Mouse (Mus musculus): ENCODE results near the gene 1700001O22Rik. TPM values are rescaled to one million over a fixed set of nuclear protein-coding genes. Genes with fewer than 3 reads are reported as not detected.

Gene 1700001O22Rik
- polyA plus RNA-seq, 1 experiment from 2014 or later = 1.9 TPM

DNA sequence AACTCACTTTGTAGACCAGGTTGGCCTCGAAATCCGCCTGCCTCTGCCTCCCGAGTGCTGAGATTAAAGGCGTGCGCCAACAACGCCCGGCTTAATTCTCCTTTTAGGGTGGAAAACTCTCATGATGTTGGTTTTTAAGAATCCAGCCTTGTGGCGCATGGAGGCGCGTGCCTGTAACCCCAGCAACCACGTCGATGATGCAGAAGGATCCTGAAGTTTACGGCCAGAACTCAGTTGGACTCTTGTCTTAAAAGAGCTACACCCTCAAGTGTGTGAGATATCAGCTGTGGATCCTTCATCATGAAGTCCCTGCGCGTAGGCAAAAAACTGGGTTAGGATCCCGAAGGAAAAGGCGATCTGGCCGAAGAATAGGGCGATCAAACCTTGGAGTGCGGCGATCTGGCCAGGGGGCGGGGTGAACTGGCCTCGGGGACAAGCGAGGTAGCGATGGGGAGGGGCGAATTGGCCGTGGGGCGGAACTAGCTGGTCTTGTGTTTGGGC lies 3.7 kb upstream of the 1700001O22Rik start:
- peak overlapping the region; percentile 85 for H3K27ac ChIP-seq (ENCODE audit: low read depth, low read length)
- no peaks in the 10 kb centered on the region for H3K36me3 ChIP-seq (ENCODE audit: control insufficient read depth, insufficient read depth, low read length)
- peak overlapping the region; percentile 79 for H3K4me3 ChIP-seq (ENCODE audit: low read depth, low read length)
- H3K4me1 ChIP-seq (ENCODE audit: control insufficient read depth, insufficient read depth, low read length) = peaks cover 18% of the 10 kb centered on the region
- H3K9me3 ChIP-seq (ENCODE audit: control insufficient read depth, low read length) = no peaks in the 10 kb centered on the region
- peak overlapping the region; percentile 85 for H3K4me2 ChIP-seq (ENCODE audit: low read depth, low read length)
- peak overlapping the region; percentile 90 for H3K9ac ChIP-seq (replicated peaks; ENCODE audit: low read depth, low read length)
- 0 out of 2 replicates have a peak, but pooled peaks have one; percentile 42 for ATAC-seq (ENCODE audit: low read depth)
- WGBS = 7% methylated on average over 28 of the region's 28 CpGs
- peaks cover under 1% of the 10 kb centered on the region; the same call in 1 of the 2 replicates for H3K27me3 ChIP-seq (ENCODE audit: control insufficient read depth, insufficient read depth, low read length)

- 96% methylated on average over 2 of the region's 2 CpGs for WGBS
Observed at GRCm38 (mm10) chr2:30805983-30806382, 2.5 kb upstream of the 1700001O22Rik start.

DNA sequence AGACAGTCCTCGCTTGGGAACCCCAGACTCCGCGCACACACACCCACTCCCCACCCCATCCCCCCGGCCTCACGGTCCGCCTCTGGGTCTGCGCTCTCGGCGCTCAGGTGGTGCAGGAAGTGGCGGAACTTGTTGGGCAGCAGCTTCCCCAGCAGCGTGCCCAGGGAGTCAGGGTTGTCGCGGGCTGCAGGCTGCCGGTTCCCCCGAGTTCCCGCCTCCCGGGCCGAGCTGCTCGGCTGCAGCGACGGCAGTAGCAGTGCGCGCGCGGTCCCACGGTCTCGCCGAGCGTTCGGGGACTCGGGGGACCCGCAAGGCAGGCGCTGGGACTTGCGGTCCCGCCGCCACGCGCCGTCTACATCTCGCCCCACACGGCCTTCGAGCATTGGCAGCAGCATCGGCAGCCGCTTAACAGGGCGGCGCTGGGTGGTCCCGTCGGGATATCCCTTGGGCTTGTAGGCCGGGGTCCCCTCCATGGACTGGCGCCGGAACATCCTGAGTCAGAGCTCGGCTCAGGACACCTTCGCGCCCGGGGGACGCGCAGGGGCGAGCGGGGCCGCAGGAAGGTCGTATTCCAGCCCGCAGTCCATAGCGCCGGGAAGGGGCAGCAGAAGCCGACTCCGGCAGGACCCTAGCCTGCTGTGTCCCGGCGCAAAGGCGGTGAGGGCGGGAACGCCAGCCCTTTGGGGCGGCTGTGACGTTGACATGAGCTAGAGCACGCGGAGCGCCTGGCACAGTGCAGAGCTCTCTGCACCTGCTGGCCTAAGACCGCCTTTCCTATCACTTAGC lies 2.2 kb downstream of the 1700001O22Rik start:
- H3K4me2 ChIP-seq (ENCODE audit: low read depth, low read length) = peak overlapping the region; percentile 76
- under 1% methylated on average over 77 of the region's 77 CpGs for WGBS
- H3K27ac ChIP-seq (ENCODE audit: low read depth, low read length) = no peak overlapping the region
- no peaks in the 10 kb centered on the region for H3K36me3 ChIP-seq (ENCODE audit: control insufficient read depth, insufficient read depth, low read length)
- peaks cover 22% of the 10 kb centered on the region for H3K4me1 ChIP-seq (ENCODE audit: control insufficient read depth, insufficient read depth, low read length)
- peak overlapping the region; percentile 42 for H3K4me3 ChIP-seq (ENCODE audit: low read depth, low read length)
- peaks cover 4% of the 10 kb centered on the region; the same call in 1 of the 2 replicates for H3K27me3 ChIP-seq (ENCODE audit: control insufficient read depth, insufficient read depth, low read length)
- H3K9ac ChIP-seq (replicated peaks; ENCODE audit: low read depth, low read length) = peak overlapping the region; percentile 58
- H3K9me3 ChIP-seq (ENCODE audit: control insufficient read depth, low read length) = no peaks in the 10 kb centered on the region
- ATAC-seq (ENCODE audit: low read depth) = peak; percentile 62

More at GRCm38 (mm10) chr2:30805983-30806382, 2.5 kb upstream of the 1700001O22Rik start:
- Histone ChIP-seq H3K27me3 (ENCODE audit: control insufficient read depth, insufficient read depth, low read length) (peaks cover 4% of the 10 kb centered on the region; the same call in 1 of the 2 replicates), H3K4me1 (ENCODE audit: control insufficient read depth, insufficient read depth, low read length) (peaks cover 24% of the 10 kb centered on the region), H3K4me3 (ENCODE audit: low read depth, low read length) (no peak overlapping the region), H3K9ac (replicated peaks; ENCODE audit: low read depth, low read length) (no peak overlapping the region), H3K27ac (ENCODE audit: low read depth, low read length) (no peak overlapping the region), H3K4me2 (ENCODE audit: low read depth, low read length) (no peak overlapping the region), H3K9me3 (ENCODE audit: control insufficient read depth, low read length) (no peaks in the 10 kb centered on the region), H3K36me3 (ENCODE audit: control insufficient read depth, insufficient read depth, low read length) (no peaks in the 10 kb centered on the region)
- ATAC-seq (ENCODE audit: low read depth) = no peak

DNA sequence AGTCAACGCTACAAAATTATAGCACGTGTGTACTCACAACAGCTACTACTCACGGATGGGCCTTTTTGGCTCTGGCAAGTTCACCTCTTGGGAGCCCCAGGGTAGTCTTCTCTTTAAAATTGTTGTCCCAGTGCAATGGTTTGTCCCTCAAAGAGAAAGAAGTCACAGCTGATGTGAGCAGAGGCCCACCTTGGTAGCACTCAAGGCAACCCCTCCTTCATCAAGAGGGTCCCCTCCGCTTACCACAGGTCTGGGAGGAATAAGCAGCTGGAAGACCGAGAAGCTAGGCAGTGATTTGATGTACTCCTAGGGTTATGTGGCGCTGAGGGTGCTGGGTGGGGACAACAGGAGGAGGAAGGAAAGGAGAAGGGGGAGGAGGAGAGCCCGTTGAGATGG lies 2.8 kb downstream of the 1700001O22Rik start:
- H3K4me3 ChIP-seq (ENCODE audit: low read depth, low read length) = no peak overlapping the region; the same call in 1 of the 2 replicates
- H3K36me3 ChIP-seq (ENCODE audit: control insufficient read depth, insufficient read depth, low read length) = no peaks in the 10 kb centered on the region
- no peaks in the 10 kb centered on the region for H3K9me3 ChIP-seq (ENCODE audit: control insufficient read depth, low read length)
- ATAC-seq (ENCODE audit: low read depth) = no peak
- 41% methylated on average over 7 of the region's 7 CpGs for WGBS
- H3K4me1 ChIP-seq (ENCODE audit: control insufficient read depth, insufficient read depth, low read length) = peaks cover 28% of the 10 kb centered on the region
- no peak overlapping the region; the same call in 1 of the 2 replicates for H3K9ac ChIP-seq (replicated peaks; ENCODE audit: low read depth, low read length)
- H3K4me2 ChIP-seq (ENCODE audit: low read depth, low read length) = peak overlapping the region; percentile 76
- no peak overlapping the region for H3K27ac ChIP-seq (ENCODE audit: low read depth, low read length)
- peaks cover 4% of the 10 kb centered on the region; the same call in 1 of the 2 replicates for H3K27me3 ChIP-seq (ENCODE audit: control insufficient read depth, insufficient read depth, low read length)

- H3K9me3 ChIP-seq (ENCODE audit: control insufficient read depth, low read length) = no peaks in the 10 kb centered on the region
- WGBS = 78% methylated on average over 3 of the region's 3 CpGs
- H3K27me3 ChIP-seq (ENCODE audit: control insufficient read depth, insufficient read depth, low read length) = peaks cover 4% of the 10 kb centered on the region; the same call in 1 of the 2 replicates
- no peak overlapping the region for H3K4me3 ChIP-seq (ENCODE audit: low read depth, low read length)
- H3K36me3 ChIP-seq (ENCODE audit: control insufficient read depth, insufficient read depth, low read length) = no peaks in the 10 kb centered on the region
- ATAC-seq (ENCODE audit: low read depth) = no peak
- H3K27ac ChIP-seq (ENCODE audit: low read depth, low read length) = no peak overlapping the region
- no peak overlapping the region for H3K9ac ChIP-seq (replicated peaks; ENCODE audit: low read depth, low read length)
- peaks cover 33% of the 10 kb centered on the region for H3K4me1 ChIP-seq (ENCODE audit: control insufficient read depth, insufficient read depth, low read length)
- no peak overlapping the region for H3K4me2 ChIP-seq (ENCODE audit: low read depth, low read length)
Observed at GRCm38 (mm10) chr2:30799456-30799855, 4.0 kb downstream of the 1700001O22Rik start.

DNA sequence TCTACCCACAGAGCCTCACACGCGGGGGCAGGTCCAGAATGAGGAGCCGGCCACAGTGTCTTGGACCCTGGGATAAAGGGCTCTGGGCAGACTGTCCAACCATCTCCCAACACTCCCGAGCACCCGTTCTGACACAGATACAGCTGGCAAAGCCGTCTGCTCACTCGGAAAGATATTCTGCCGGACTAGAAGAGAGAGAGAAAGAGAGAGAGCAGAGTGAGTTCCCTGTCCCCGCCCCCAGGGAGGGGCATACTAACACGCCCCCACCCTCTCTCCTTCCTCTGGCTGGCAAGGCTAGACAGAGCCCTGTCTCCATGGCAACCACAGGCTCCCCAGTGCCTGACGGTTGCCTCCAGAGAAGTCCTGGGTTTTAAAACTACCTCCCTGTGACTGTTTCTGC lies 7.1 kb downstream of the 1700001O22Rik start:
- Histone ChIP-seq H3K4me3 (ENCODE audit: low read depth, low read length) (no peak overlapping the region), H3K27me3 (ENCODE audit: control insufficient read depth, insufficient read depth, low read length) (no peaks in the 10 kb centered on the region; the same call in 1 of the 2 replicates), H3K27ac (ENCODE audit: low read depth, low read length) (peak overlapping the region; percentile 74), H3K9ac (replicated peaks; ENCODE audit: low read depth, low read length) (0 out of 2 replicates have a peak overlapping the region, but pooled peaks have one; percentile 8), H3K4me1 (ENCODE audit: control insufficient read depth, insufficient read depth, low read length) (peaks cover 29% of the 10 kb centered on the region), H3K4me2 (ENCODE audit: low read depth, low read length) (peak overlapping the region; percentile 37), H3K36me3 (ENCODE audit: control insufficient read depth, insufficient read depth, low read length) (no peaks in the 10 kb centered on the region), H3K9me3 (ENCODE audit: control insufficient read depth, low read length) (no peaks in the 10 kb centered on the region)
- ATAC-seq (ENCODE audit: low read depth) = peak; percentile 81
- WGBS = 6% methylated on average over 11 of the region's 11 CpGs

DNA sequence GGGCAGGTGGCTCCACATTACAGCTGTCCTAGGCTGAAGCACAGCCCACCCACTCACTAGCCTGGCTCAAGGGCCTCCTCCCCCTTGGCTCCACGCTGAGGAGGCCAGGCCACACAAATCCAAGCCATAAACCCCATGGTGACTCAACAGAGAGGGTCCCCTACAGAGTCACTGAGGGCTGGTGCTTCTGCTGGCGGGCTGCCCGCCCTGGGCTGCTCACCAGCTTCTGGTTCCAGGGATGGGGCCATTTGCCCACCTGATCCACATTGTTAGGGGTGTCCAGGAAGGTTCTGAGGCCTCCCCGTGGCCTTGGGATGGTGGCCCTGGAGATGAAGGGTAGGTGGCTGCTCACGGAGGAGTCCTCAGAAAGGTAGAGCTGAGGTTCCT lies 7.6 kb downstream of the 1700001O22Rik start:
- peak; percentile 4; the same call in 1 of the 2 replicates for ATAC-seq (ENCODE audit: low read depth)
- 0 out of 2 replicates have a peak overlapping the region, but pooled peaks have one; percentile 8 for H3K9ac ChIP-seq (replicated peaks; ENCODE audit: low read depth, low read length)
- H3K27ac ChIP-seq (ENCODE audit: low read depth, low read length) = peak overlapping the region; percentile 74
- no peaks in the 10 kb centered on the region for H3K36me3 ChIP-seq (ENCODE audit: control insufficient read depth, insufficient read depth, low read length)
- no peak overlapping the region for H3K4me3 ChIP-seq (ENCODE audit: low read depth, low read length)
- no peaks in the 10 kb centered on the region for H3K9me3 ChIP-seq (ENCODE audit: control insufficient read depth, low read length)
- 38% methylated on average over 5 of the region's 5 CpGs for WGBS
- peaks cover 24% of the 10 kb centered on the region for H3K4me1 ChIP-seq (ENCODE audit: control insufficient read depth, insufficient read depth, low read length)
- H3K4me2 ChIP-seq (ENCODE audit: low read depth, low read length) = peak overlapping the region; percentile 37
- no peaks in the 10 kb centered on the region; the same call in 1 of the 2 replicates for H3K27me3 ChIP-seq (ENCODE audit: control insufficient read depth, insufficient read depth, low read length)

DNA sequence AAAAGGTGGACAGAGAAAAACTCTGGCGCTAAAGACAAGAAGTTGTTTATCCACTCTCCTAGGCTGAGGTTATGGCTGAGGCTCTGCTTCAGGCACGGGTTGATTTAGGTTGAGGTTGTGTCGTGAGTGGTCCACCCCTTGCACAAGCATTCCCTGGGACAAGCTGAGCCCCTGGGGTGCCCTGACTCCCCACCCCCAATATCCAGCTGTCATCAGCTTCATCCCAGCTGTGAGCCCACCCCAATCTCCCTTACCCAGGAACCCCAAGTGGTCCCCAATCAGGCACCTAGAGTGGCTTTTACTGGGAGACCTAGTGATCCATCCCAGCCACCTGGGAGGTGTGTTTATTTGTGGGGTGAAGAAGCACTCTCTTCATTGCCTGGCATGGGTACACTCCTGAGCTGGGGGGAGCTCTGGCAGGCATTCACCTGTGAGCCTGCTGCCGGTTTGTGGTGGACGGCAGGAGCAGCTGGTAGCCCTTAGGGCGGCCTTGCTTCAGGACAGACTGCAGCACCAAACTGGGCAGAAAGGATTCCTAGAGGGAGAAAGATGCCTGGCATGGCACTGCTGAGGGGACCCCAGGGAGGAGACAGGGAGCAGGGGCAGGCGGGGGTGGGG lies 8.1 kb downstream of the 1700001O22Rik start:
- no peaks in the 10 kb centered on the region for H3K36me3 ChIP-seq (ENCODE audit: control insufficient read depth, insufficient read depth, low read length)
- H3K4me2 ChIP-seq (ENCODE audit: low read depth, low read length) = peak overlapping the region; percentile 55; the same call in 1 of the 2 replicates
- no peak overlapping the region for H3K4me3 ChIP-seq (ENCODE audit: low read depth, low read length)
- H3K9me3 ChIP-seq (ENCODE audit: control insufficient read depth, low read length) = no peaks in the 10 kb centered on the region
- no peak; the same call in 1 of the 2 replicates for ATAC-seq (ENCODE audit: low read depth)
- H3K27ac ChIP-seq (ENCODE audit: low read depth, low read length) = peak overlapping the region; percentile 77; the same call in 1 of the 2 replicates
- 46% methylated on average over 7 of the region's 7 CpGs for WGBS
- H3K27me3 ChIP-seq (ENCODE audit: control insufficient read depth, insufficient read depth, low read length) = no peaks in the 10 kb centered on the region; the same call in 1 of the 2 replicates
- no peak overlapping the region for H3K9ac ChIP-seq (replicated peaks; ENCODE audit: low read depth, low read length)
- peaks cover 21% of the 10 kb centered on the region for H3K4me1 ChIP-seq (ENCODE audit: control insufficient read depth, insufficient read depth, low read length)
